Mouse (Mus musculus) embryo, embryonic 10.5 days (tissue): ENCODE measurements around the gene Ppp2r5a.

Source experiments
- DNase-seq: peaks from one replicate; pipeline ENCODE4 v3.0.0-alpha.2; 2015; ENCODE audit warnings: low spot score

The Ppp2r5a gene

GRCm38 (mm10) chr1:191325726-191326232, 77.3 kb downstream of the Ppp2r5a start, which contains the start of gene Tmem206:
TSS of gene Tmem206 (plus strand) at chr1:191325912.
- peak; percentile 98 for DNase-seq

- no peak for DNase-seq
Observed at GRCm38 (mm10) chr1:191324733-191325590, 78.1 kb downstream of the Ppp2r5a start.

DNA sequence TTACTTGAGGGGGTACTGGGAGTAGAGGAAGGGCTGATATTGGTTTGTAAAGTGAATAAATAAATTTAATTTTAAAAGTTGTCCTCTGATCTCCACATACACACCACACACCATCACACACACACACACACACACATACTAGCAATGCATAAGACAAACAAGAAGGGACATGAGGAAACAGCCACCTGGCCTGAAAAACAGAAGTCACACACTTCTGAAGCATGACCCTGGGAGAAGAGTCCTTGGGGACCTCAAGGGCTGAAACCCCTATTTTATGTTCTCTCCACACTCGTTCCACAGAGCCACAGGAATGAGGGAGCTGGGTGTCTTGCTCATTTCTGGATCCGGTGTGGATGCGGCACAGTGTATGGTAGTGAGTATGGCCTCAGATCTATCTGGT, 79.7 kb downstream of the Ppp2r5a start:
- no peak for DNase-seq

- DNase-seq: no peak
Observed at GRCm38 (mm10) chr1:191318686-191319085, 84.4 kb downstream of the Ppp2r5a start.

DNA sequence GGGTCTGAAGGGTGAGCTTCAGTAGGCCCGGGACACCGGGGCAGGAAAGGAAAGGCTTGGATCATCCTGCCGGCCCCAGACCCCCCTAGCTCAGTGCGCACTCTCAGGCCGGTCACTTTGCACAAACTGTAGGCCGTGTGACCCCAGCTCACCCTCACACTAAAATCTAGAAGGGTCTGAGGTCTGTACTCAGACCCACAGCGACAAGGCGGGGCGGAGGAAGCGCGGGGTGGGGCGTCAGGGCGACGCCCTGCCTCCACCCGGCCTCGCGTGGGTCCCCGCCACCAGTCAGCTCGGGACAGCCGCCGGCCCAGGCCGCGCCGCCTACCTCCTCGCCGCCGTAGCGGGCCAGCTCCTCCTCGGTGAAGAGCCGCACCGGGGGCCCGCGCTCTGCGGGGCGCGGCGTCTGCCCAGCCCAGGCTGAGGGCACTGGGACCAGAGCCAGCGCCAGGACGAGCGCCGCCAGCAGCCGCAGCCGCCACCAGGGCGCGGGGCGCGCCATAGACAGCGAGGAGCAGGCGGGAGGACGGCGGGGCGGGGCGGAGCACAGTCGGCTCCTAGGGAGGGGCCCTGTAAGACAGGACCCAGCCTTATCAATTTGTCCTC, 85.4 kb downstream of the Ppp2r5a start, which contains the start of gene Nenf:
TSS of gene Nenf (minus strand) at position 604 of the 606 bp plus-strand sequence.
- DNase-seq: peak; percentile 71

DNA sequence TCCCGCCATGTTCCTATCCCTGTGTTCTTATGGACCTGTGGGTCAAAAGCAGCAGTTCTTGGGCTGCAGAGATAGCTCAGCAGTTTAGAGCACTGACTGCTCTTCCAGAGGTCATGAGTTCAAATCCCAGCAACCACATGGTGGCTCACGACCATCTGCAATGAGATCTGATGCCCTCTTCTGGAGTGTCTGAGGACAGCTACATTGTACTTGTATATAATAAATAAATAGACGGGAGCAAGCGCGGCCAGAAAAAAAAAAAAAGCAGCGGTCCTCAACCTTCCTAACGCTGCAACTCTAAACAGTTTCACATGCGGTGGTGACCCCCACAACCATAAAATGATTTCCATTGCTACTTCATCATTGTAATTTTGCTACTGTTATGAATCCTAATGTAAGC, 86.3 kb downstream of the Ppp2r5a start:
- no peak for DNase-seq

DNA sequence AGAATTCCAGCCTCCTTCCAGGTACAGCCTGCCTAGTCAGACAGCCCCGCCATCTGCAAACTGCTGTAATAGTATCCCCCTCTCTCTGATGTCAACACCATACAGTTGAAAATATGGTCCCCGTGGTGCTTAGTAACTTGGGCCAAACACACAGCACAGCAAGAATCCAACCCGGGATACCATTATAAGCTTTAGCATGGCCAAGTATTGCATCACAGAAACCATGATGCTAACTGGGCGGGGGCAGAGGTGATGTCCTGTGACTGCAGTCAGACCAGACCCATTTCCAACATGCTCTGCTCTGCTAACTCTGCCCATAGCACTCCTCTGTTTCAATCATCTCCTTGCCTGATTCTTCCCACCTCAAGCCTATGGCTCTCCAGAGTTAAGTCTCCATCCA, 89.1 kb downstream of the Ppp2r5a start:
- no peak for DNase-seq

DNA sequence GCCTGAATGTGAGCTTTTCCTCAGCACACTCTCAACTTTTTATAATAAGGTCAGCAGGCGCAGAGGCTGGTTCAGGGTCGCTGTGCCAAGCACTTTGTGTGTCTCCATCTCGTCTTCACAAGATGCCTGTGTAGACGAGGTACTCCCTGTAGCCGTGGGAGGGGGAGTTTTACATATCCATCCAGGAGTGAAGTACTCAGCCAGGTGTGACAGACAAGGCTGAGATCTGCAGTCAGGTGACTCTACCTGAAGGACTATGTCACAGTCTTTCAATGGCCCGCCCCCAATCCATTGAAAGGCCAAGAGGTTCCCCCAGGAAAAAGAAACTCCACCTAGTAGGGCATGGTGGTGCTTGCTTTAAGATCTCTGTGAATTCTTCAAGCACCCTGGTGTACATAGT, 89.9 kb downstream of the Ppp2r5a start:
- no peak for DNase-seq

DNA sequence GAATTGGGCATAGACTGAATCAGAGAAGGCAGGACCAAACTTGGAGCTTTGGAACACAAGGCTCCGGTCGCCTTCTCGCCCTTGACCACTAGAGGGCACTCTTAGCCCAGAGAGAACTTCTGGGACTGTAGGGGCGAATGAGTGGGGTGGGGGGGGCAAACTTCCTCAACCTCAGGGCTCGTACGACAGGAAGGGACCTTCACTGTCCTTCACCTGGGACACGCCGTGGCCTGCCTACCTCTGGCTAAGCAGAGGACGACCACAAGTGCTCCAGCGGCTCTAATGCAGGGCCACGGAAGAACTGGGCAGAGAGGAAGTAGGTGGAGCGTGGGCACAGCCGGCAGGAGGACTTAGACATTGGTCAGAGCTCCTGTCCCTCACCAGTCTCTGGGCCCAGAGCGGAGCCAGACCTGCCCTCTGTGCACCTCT, 90.5 kb downstream of the Ppp2r5a start:
- peak; percentile 95 for DNase-seq

DNA sequence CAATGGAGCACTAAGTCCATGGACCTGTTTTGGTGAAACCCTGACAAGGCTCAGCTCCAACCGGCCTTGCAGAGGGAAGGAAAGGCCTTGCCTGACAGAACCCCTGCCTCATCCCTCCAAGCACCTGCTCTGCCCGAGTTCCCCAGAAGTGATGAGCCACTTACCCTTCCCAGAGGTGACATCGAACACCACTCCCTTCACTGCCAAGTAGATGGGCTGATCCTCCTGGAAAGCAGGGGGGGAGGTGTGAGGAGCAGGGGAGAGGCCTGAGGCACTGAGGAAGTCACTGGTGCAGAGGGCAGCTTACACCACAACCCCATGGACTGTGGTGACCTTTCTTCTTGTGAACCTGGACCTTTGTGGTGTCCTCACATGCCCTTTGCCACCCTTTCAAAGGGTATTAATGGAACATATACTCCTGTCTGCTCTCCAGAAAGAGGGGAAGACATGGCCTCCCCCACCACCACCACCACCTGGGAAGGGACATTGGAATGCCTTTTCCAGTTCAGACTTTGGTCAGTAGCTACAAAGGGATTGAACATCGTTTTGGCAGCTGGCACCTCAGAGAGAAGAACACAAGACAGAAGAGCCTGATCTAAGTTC, 91.7 kb downstream of the Ppp2r5a start:
- no peak for DNase-seq

- no peak for DNase-seq
Observed at GRCm38 (mm10) chr1:191307766-191308455, 95.2 kb downstream of the Ppp2r5a start.

DNA sequence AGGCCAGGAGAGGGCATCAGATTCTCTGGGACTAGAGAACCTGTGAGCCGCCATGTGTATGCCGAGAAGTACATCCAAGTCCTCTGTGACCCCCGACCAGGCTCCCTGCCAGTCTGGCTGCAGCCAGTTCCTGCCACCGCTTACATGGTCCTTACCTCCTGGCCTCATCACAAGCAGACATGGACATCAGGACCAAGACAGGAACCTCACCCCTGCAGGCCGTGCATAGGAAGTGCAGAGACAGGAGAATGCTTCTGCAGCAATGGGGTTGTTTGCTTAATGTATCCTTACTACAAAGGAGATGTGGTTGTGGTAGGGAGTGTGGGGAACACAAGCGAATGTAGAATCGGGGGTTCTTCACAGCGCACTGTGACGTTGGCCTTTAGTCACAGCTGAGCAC, 96.8 kb downstream of the Ppp2r5a start:
- no peak for DNase-seq

- DNase-seq: peak; percentile 40
Observed at GRCm38 (mm10) chr1:191305610-191306009, 97.5 kb downstream of the Ppp2r5a start.

DNA sequence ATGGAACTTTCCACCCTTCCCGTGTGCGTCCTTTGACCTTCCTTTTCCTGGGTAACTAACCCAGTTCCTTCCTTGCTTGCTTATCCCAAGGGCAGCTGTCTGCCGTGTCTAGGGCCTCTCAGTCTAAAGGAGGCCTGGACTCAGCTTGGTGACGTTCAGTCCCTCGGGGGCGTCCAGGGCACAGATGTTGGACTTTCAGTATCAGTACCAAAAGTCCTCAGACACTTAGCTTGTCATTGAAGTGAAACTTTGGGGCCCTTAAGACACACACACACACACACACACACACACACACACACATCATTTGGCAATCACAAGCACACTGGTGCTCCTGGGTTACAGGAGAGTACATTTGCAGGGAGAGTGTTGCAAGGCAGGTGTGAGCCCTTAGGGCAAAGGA, 98.9 kb downstream of the Ppp2r5a start:
- DNase-seq: no peak

- no peak for DNase-seq
Observed at GRCm38 (mm10) chr1:191303736-191304135, 99.3 kb downstream of the Ppp2r5a start.
